10 mouse cellular contexts compared by ENCODE assay signal in genomic region chr9:64667513-64667912, GRCm38 (mm10).
DNase-seq lines count a peak whose midpoint lies in the region; ATAC-seq and TF ChIP-seq lines count a peak whose summit lies in the region.
"Had no signal": no experiment of that assay in that cellular context is flagged by ENCODE, and none has a peak within 500 bp of the region (broad histone marks: within the 10 kb centered on the region; RNA-seq: fewer than 3 reads in every experiment).

No protein-coding gene starts in this region.

- peak; percentile 58 for DNase-seq in heart, postnatal 0 days (ENCODE audit: low spot score)
- peak; percentile 80 for DNase-seq in CH12.LX (ENCODE audit: extremely low read depth)
- DNase-seq in embryonic facial prominence, embryonic 11.5 days (ENCODE audit: low spot score), result peak; percentile 85
- peak; percentile 24 for DNase-seq in liver, embryonic 13.5 days
- no peak for DNase-seq in forebrain, embryonic 10.5 days (ENCODE audit: extremely low spot score, low spot score)
- no peak for DNase-seq in ovary, adult 18-20 months (ENCODE audit: low spot score)

- 4% methylated on average over 5 of the region's 5 CpGs for WGBS in heart, postnatal 0 days
- 6% methylated on average over 5 of the region's 5 CpGs for WGBS in heart, embryonic 11.5 days (ENCODE audit: insufficient replicate concordance)
- WGBS in embryonic facial prominence, embryonic 11.5 days, result 12% methylated on average over 5 of the region's 5 CpGs
- WGBS in liver, embryonic 13.5 days (ENCODE audit: insufficient replicate concordance), result 8% methylated on average over 5 of the region's 5 CpGs
- WGBS in forebrain, embryonic 10.5 days, result 17% methylated on average over 5 of the region's 5 CpGs
- 23% methylated on average over 5 of the region's 5 CpGs for WGBS in forebrain, embryonic 12.5 days

- H3K4me2 ChIP-seq in heart, postnatal 0 days (ENCODE audit: low read depth, low read length), result no peak overlapping the region
- H3K4me2 ChIP-seq in heart, embryonic 11.5 days, result no peak overlapping the region
- no peak overlapping the region for H3K4me2 ChIP-seq in CH12.LX (ENCODE audit: insufficient read depth, low read depth, poor library complexity, severe bottlenecking)
- no peak overlapping the region for H3K4me2 ChIP-seq in embryonic facial prominence, embryonic 11.5 days (ENCODE audit: low read depth, low read length)
- H3K4me2 ChIP-seq in liver, embryonic 13.5 days, result no peak overlapping the region
- no peak overlapping the region for H3K4me2 ChIP-seq in forebrain, embryonic 12.5 days
- H3K4me2 ChIP-seq: forebrain, embryonic 15.5 days had no signal

- TF ChIP-seq RAD21 in CH12.LX (IDR thresholded peaks at IDR 0.05; ENCODE audit: low read depth, low read length), result no peak

- no peak for TF ChIP-seq CTCF in heart, postnatal 0 days (IDR thresholded peaks at IDR 0.05; ENCODE audit: low read depth)
- no peak for TF ChIP-seq CTCF in CH12.LX (conservative IDR thresholded peaks at IDR 0.05 in 1 of 2, IDR thresholded peaks at IDR 0.05 in 1 of 2; ENCODE audit: low read depth in 2 of 2, low read length in 2 of 2)

- dilution Hi-C loops in CH12.LX (cut with MboI; ENCODE audit: extremely low pct_ligation_motif_present, extremely low pct_unique_long_range_greater_than_20kb, low sequenced_read_pairs), result no loop called here

- no peaks in the 10 kb centered on the region for H3K79me2 ChIP-seq in CH12.LX (replicated peaks; ENCODE audit: control insufficient read depth, extremely low read depth, insufficient read depth, poor library complexity, severe bottlenecking)

- no peak for TF ChIP-seq EP300 in heart, postnatal 0 days (IDR thresholded peaks at IDR 0.05; ENCODE audit: low read depth)
- no peak for TF ChIP-seq EP300 in CH12.LX (IDR thresholded peaks at IDR 0.05; ENCODE audit: low read length)

- H3K4me3 ChIP-seq in heart, postnatal 0 days (ENCODE audit: low read depth, low read length), result no peak overlapping the region
- no peak overlapping the region for H3K4me3 ChIP-seq in heart, embryonic 11.5 days (ENCODE audit: low read depth, low read length)
- no peak overlapping the region for H3K4me3 ChIP-seq in CH12.LX (replicated peaks in 1 of 3; ENCODE audit: low read depth in 2 of 3, low read length in 2 of 3, poor library complexity in 1 of 3)
- H3K4me3 ChIP-seq in embryonic facial prominence, embryonic 11.5 days (ENCODE audit: low read depth, low read length), result no peak overlapping the region
- no peak overlapping the region for H3K4me3 ChIP-seq in liver, embryonic 13.5 days (replicated peaks)
- no peak overlapping the region for H3K4me3 ChIP-seq in forebrain, embryonic 10.5 days
- H3K4me3 ChIP-seq in forebrain, embryonic 12.5 days (replicated peaks), result no peak overlapping the region
- H3K4me3 ChIP-seq: forebrain, embryonic 15.5 days had no signal

- no peak for TF ChIP-seq POLR2A in CH12.LX (IDR thresholded peaks at IDR 0.05; ENCODE audit: low read depth, low read length)

- ATAC-seq in heart, postnatal 0 days (ENCODE audit: insufficient read depth, low read depth), result peak; percentile 66
- no peak for ATAC-seq in heart, embryonic 11.5 days (replicated peaks; ENCODE audit: insufficient number of reproducible peaks, low FRiP score, low TSS enrichment)
- ATAC-seq in embryonic facial prominence, embryonic 11.5 days (replicated peaks; ENCODE audit: insufficient number of reproducible peaks, low FRiP score, low TSS enrichment, low read depth), result no peak
- ATAC-seq in liver, embryonic 13.5 days (ENCODE audit: low read depth), result 0 out of 2 replicates have a peak, but pooled peaks have one; percentile 44
- no peak for ATAC-seq in forebrain, embryonic 12.5 days (ENCODE audit: low FRiP score)
- ATAC-seq: forebrain, embryonic 15.5 days had no signal

- H3K36me3 ChIP-seq in heart, postnatal 0 days (replicated peaks; ENCODE audit: control insufficient read depth, insufficient read depth, low read length), result no peaks in the 10 kb centered on the region
- no peaks in the 10 kb centered on the region for H3K36me3 ChIP-seq in heart, embryonic 11.5 days (ENCODE audit: control insufficient read depth, insufficient read depth, low read length)
- no peaks in the 10 kb centered on the region for H3K36me3 ChIP-seq in CH12.LX (replicated peaks in 1 of 2; ENCODE audit: control insufficient read depth in 1 of 2, insufficient read depth in 1 of 2, low read length in 1 of 2)
- no peaks in the 10 kb centered on the region for H3K36me3 ChIP-seq in embryonic facial prominence, embryonic 11.5 days (replicated peaks; ENCODE audit: control insufficient read depth, insufficient read depth, low read depth, low read length)
- no peaks in the 10 kb centered on the region for H3K36me3 ChIP-seq in liver, embryonic 13.5 days
- H3K36me3 ChIP-seq in forebrain, embryonic 10.5 days (replicated peaks), result no peaks in the 10 kb centered on the region
- H3K36me3 ChIP-seq in forebrain, embryonic 12.5 days (replicated peaks), result no peaks in the 10 kb centered on the region
- H3K36me3 ChIP-seq: forebrain, embryonic 15.5 days had no signal

- H3K9ac ChIP-seq in heart, postnatal 0 days (replicated peaks; ENCODE audit: low read depth, low read length), result no peak overlapping the region
- H3K9ac ChIP-seq in heart, embryonic 11.5 days (ENCODE audit: low read depth, low read length), result no peak overlapping the region
- no peak overlapping the region for H3K9ac ChIP-seq in CH12.LX (ENCODE audit: insufficient read depth, low read depth)
- H3K9ac ChIP-seq in embryonic facial prominence, embryonic 11.5 days (replicated peaks; ENCODE audit: low read length), result no peak overlapping the region
- H3K9ac ChIP-seq in liver, embryonic 13.5 days, result no peak overlapping the region
- no peak overlapping the region for H3K9ac ChIP-seq in forebrain, embryonic 12.5 days
- H3K9ac ChIP-seq: forebrain, embryonic 15.5 days had no signal

- H3K27ac ChIP-seq in heart, postnatal 0 days (ENCODE audit: low read depth), result no peak overlapping the region
- H3K27ac ChIP-seq in heart, embryonic 11.5 days (ENCODE audit: low read depth, low read length), result no peak overlapping the region
- no peak overlapping the region for H3K27ac ChIP-seq in CH12.LX (ENCODE audit: insufficient read depth, low read depth)
- no peak overlapping the region for H3K27ac ChIP-seq in embryonic facial prominence, embryonic 11.5 days (replicated peaks; ENCODE audit: low read depth, low read length)
- no peak overlapping the region for H3K27ac ChIP-seq in liver, embryonic 13.5 days
- no peak overlapping the region for H3K27ac ChIP-seq in forebrain, embryonic 10.5 days
- H3K27ac ChIP-seq in forebrain, embryonic 12.5 days, result no peak overlapping the region
- H3K27ac ChIP-seq: forebrain, embryonic 15.5 days; macrophage had no signal

- in situ Hi-C loops in CH12.LX (cut with MboI; ENCODE audit: low pct_ligation_motif_present, low pct_unique_long_range_greater_than_20kb, low sequenced_read_pairs), result no loop called here

- H3K27me3 ChIP-seq in heart, postnatal 0 days (ENCODE audit: control insufficient read depth, insufficient read depth, low read length), result no peaks in the 10 kb centered on the region
- H3K27me3 ChIP-seq in heart, embryonic 11.5 days (ENCODE audit: control insufficient read depth, insufficient read depth, low read length), result peaks cover 4% of the 10 kb centered on the region; the same call in 1 of the 2 replicates
- peaks cover 3% of the 10 kb centered on the region for H3K27me3 ChIP-seq in CH12.LX (replicated peaks)
- no peaks in the 10 kb centered on the region for H3K27me3 ChIP-seq in embryonic facial prominence, embryonic 11.5 days (ENCODE audit: control insufficient read depth, insufficient read depth, low read length)
- peaks cover 11% of the 10 kb centered on the region; the same call in 1 of the 2 replicates for H3K27me3 ChIP-seq in liver, embryonic 13.5 days
- H3K27me3 ChIP-seq in forebrain, embryonic 10.5 days (ENCODE audit: poor library complexity, severe bottlenecking), result peaks cover 53% of the 10 kb centered on the region
- peaks cover 31% of the 10 kb centered on the region for H3K27me3 ChIP-seq in forebrain, embryonic 12.5 days
- H3K27me3 ChIP-seq: forebrain, embryonic 15.5 days had no signal

- no peaks in the 10 kb centered on the region for H3K4me1 ChIP-seq in heart, postnatal 0 days (ENCODE audit: control insufficient read depth, insufficient read depth)
- no peaks in the 10 kb centered on the region for H3K4me1 ChIP-seq in heart, embryonic 11.5 days (ENCODE audit: control insufficient read depth, insufficient read depth, low read length)
- H3K4me1 ChIP-seq in CH12.LX (ENCODE audit: control insufficient read depth in 1 of 2, insufficient read depth in 2 of 2), result peaks cover 11 to 40% of the 10 kb centered on the region in 2 experiments
- no peaks in the 10 kb centered on the region for H3K4me1 ChIP-seq in embryonic facial prominence, embryonic 11.5 days (ENCODE audit: control insufficient read depth, insufficient read depth, low read length)
- H3K4me1 ChIP-seq in liver, embryonic 13.5 days (replicated peaks), result peaks cover 11% of the 10 kb centered on the region
- H3K4me1 ChIP-seq in forebrain, embryonic 10.5 days, result peaks cover 53% of the 10 kb centered on the region
- H3K4me1 ChIP-seq in forebrain, embryonic 12.5 days, result peaks cover 22% of the 10 kb centered on the region

- H3K9me3 ChIP-seq in heart, postnatal 0 days (replicated peaks; ENCODE audit: control insufficient read depth, low read length), result no peaks in the 10 kb centered on the region
- no peaks in the 10 kb centered on the region for H3K9me3 ChIP-seq in heart, embryonic 11.5 days (replicated peaks; ENCODE audit: control insufficient read depth, low read length)
- no peaks in the 10 kb centered on the region for H3K9me3 ChIP-seq in CH12.LX (replicated peaks; ENCODE audit: low read length)
- no peaks in the 10 kb centered on the region for H3K9me3 ChIP-seq in embryonic facial prominence, embryonic 11.5 days (replicated peaks; ENCODE audit: control insufficient read depth, low read length)
- no peaks in the 10 kb centered on the region for H3K9me3 ChIP-seq in liver, embryonic 13.5 days (replicated peaks)
- no peaks in the 10 kb centered on the region for H3K9me3 ChIP-seq in forebrain, embryonic 10.5 days
- no peaks in the 10 kb centered on the region for H3K9me3 ChIP-seq in forebrain, embryonic 12.5 days
- H3K9me3 ChIP-seq: forebrain, embryonic 15.5 days had no signal

TF ChIP-seq in CH12.LX, 34 proteins besides CTCF, POLR2A, EP300 and RAD21:
- 0 out of 2 replicates have a peak, but pooled peaks have one; percentile 9 for TF ChIP-seq USF2 (conservative IDR thresholded peaks at IDR 0.05; ENCODE audit: low read depth, low read length)
- peak; percentile 84 for TF ChIP-seq SIN3A (IDR thresholded peaks at IDR 0.05; ENCODE audit: low read length)
- TF ChIP-seq MAFK (IDR thresholded peaks at IDR 0.05; ENCODE audit: insufficient replicate concordance, low read length), result peak; percentile 81
- peak; percentile 49; the same call in 1 of the 2 replicates for TF ChIP-seq MXI1 (IDR thresholded peaks at IDR 0.05; ENCODE audit: low read depth, low read length)
- no peak for TF ChIP-seq MAX (IDR thresholded peaks at IDR 0.05; ENCODE audit: low read length)
TF ChIP-seq in CH12.LX: peak in this region for 4.

Comparison
In these comparisons a context has a peak if more than half of its experiments do, and no peak if none do; other contexts are left out.
1. ATAC-seq: peak in heart, postnatal 0 days (single experiment) and liver, embryonic 13.5 days (single experiment); none in heart, embryonic 11.5 days (single experiment), embryonic facial prominence, embryonic 11.5 days (single experiment) and forebrain, embryonic 12.5 days (single experiment).
2. DNase-seq: peak in heart, postnatal 0 days (single experiment), CH12.LX (single experiment), embryonic facial prominence, embryonic 11.5 days (single experiment) and liver, embryonic 13.5 days (single experiment); none in forebrain, embryonic 10.5 days (single experiment) and ovary, adult 18-20 months (single experiment).